Mouse (Mus musculus): ENCODE measurements around the gene Adam10.

Adam10 gene

GRCm38 (mm10) chr9:70675117-70675516 lies 3.7 kb upstream of the Adam10 start:
- DNase-seq, result no peak

- no peak for DNase-seq
Observed at GRCm38 (mm10) chr9:70675961-70676360, 2.8 kb upstream of the Adam10 start.

DNA sequence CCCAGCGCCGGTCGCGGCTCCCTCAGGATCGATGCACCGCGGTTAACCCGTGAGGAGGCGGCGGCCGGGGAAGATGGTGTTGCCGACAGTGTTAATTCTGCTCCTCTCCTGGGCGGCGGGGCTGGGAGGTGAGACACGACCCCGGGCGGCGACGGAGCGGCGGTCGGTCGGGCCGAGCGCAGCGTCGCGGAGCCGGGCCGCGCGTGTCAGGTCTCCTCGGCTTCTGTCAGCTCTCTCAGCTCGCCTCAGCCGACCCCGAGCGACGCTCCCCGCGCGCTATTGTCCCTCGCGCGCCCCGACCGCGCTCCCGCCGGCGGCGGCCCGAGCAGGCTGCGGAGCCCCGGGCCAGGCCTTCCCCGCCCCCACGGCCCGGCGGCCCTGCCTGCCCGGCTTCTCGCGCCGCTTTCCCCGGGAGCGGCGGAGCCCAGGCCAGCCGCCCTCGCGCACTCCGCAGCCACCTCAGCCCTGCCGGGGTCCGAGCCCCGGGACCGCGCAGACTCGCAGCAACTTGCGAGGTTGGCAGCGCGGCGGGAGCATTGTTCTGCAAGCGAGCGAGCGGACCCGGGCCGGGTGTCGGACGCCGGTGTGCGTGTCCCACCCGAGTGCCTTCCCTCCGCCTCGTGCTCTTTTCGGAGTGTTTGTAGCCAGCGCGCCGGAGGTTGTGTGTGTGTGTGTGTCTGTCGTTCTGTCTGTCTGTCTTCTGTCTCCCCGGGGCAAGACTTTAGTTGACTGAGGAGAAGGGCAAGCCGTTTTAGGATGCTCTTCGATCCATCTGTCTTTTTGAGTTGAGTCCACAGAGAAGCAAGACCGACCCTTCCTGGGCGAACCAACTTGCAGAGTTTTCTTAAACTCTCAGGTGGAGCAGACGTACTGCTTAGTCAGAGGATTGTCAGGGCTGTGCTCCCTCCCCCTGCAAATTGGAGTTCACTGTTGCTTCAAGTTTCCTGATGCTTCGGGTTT lies 615 bp downstream of the Adam10 start:
- DNase-seq, result peak; percentile 51

DNA sequence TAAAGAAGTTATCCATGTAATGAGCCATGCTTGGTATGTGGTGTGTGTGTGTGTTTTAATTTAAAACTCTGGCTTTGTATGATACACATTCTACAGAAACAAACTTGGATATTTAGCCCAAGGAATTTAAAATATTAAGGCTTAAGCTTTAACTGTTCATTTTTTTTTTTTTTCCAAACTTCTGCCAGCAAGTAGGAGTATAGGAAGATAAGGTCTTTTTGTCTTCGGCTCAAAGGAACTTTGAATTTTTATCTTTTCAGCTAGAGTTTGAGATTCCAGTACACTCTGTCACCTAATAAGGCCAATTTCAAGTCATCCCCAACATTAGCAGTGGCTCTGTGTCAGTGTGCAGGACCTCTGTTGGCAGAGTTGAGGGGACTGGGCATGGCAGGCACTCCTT lies 3.4 kb downstream of the Adam10 start:
- no peak for DNase-seq

GRCm38 (mm10) chr9:70688301-70688968 lies 9.6 kb downstream of the Adam10 start:
- no peak for DNase-seq

DNA sequence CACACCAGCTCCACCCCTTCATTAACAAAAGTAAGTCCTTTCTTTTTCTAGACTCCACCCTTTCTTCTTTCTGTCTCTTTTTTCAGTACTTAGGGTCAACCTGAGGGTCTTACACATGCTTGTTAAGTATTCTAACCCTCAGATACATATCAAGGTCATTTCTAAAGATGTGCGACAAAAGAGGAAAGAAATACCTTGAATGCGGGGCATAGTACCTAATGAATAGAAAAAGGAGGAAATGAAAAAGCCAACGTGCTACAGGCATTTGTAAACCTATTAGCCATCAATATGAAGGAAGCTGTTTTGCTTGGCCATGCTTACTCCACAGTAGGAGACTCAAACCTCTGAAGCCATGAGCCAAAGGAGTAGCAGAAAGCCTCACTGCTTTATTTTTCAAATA lies 11.1 kb downstream of the Adam10 start:
- no peak for DNase-seq

DNA sequence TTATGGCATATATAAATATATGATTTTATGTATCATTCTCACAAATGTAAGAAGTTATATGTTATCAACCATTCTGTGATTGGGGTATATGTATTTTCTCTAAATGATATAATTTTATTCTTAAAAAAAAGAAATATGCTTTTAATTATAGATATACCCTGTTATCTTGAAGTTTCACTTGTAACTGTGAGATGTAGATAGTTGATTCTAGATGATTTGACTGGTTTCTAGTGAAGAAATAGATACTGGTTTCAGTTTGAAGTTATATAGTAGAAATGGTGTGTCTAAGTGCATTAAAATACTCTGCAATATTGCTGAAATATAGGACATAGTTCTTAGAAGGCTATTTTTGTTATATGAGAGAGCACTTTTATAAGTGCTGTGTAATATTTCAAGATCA lies 11.8 kb downstream of the Adam10 start:
- no peak for DNase-seq

DNA sequence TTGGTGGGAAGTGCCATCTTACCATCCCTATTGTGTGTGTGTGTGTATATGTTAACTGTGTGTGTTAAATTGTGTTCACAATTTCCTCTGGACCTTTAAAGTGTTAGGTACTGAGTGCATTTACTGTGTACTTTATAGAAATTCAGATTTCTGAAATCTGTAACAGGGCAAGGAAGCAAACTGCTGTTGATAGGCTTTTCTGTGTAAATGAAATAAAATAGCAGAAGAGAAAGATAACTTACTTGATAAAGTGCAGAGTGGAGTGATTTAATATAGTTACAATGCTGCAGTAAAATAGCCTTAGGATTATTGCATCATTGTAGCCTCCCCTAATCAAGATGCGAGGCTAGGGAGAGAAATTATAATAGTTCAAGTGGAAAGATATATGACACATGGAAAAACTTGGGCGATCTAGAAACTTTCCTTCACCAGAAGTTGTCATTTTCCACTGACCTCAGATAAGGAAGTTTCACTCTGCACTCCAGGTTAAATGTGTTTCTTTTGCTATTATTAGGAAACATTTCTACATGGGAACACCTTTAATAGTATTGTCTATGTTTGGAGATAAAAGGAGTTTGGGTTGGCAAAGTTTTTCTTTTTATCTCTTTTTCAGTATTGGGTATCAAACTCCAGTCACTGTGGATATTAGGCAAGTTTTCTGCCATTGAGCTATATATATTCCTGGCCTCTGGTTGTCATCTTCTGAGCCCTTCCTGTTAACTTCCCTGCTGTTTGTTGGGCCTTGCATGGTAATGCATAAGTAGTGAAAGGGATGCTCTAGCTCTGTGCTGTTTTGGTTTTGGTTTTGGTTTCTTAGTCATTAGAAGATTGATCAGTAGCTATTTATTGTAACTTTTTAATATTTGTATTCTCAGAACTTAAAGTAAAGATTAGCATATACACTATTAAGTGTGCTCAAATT lies 13.2 kb downstream of the Adam10 start:
- no peak for DNase-seq

- DNase-seq, result no peak
Observed at GRCm38 (mm10) chr9:70695723-70696122, 16.9 kb downstream of the Adam10 start.

DNA sequence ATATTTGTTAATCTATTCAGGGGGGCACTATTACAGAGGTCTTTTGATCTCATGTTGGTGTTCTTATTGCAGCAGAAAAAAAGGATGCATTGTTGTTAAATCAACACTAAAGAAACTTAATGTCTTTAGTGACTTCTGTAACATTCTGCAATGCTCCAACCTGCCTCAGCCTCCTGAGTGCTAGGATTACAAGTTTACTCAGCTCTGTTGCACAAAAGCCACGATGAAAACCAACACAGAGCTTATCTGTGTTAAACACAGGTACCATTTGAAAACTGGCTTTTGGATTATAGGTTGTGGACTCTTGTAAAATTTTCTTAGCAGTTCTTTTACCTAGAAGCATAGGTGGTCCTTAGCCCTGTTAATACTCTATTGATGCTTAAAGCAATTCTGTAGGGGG lies 19.3 kb downstream of the Adam10 start:
- no peak for DNase-seq

DNA sequence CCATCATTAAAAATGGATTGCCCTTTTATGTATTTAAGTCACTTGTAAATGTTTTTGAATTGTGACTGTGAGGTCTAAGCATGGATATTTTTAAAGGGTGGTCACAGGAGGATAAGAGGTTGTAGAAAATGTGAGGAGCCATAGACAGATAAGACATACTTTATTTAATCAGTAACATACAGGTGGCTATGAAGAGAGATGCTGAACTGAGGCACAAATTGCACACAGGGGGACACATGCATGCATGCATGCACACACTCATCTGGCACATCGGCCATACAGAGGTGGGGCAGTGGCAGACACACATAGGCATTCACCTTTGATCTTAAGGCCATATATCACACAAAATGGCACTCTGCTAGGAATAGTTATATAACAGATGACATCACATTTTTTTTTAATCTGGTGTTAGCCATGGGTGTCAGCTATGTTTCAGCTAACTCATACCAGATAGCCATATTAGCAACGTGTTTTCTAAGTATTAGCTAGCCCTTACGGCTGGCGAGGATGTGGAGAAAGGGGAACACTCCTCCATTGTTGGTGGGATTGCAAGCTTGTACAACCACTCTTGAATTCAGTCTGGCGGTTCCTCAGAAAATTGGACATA lies 24.9 kb downstream of the Adam10 start:
- DNase-seq, result no peak

GRCm38 (mm10) chr9:70706444-70706843 lies 27.6 kb downstream of the Adam10 start:
- no peak for DNase-seq

- no peak for DNase-seq
Observed at GRCm38 (mm10) chr9:70729544-70729943, 50.7 kb downstream of the Adam10 start.

DNA sequence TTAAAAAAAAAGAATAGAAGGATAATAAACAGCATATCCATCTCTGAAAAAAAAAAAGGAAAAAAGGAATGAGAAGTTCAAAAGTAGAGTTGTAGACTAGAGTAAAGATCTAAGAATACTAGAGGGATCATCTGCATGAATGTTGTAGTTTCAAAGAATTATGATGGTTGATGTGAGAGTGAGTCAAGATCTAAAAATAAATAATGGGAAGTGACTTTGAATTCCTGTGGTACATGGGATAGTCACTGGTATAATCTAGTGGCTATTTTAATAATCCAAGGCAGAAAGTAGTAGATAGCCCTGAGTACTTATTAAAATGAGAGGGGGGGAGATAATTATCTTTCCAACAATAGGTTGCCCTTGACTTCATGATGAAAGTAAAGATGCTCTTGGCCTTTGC lies 52.3 kb downstream of the Adam10 start:
- no peak for DNase-seq

DNA sequence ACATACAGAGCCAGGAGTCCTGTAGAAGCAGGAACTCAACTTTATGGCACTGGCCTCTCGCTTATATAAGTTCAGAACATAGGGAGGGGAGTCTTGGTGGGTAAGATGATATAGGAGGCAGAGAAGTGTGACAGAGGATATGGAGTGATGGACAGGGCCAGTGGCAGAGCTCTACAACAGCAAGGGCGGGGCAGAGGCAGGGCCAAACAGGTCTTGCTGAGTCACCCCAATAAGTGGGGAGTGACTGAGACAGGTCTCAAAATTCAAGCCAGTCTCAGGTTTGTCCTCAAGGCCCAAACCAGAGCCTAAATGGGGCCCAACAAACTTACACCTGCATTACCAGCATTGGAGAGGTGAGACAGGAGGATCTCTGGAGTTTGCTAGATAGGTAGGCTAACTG lies 54.4 kb downstream of the Adam10 start:
- no peak for DNase-seq

DNA sequence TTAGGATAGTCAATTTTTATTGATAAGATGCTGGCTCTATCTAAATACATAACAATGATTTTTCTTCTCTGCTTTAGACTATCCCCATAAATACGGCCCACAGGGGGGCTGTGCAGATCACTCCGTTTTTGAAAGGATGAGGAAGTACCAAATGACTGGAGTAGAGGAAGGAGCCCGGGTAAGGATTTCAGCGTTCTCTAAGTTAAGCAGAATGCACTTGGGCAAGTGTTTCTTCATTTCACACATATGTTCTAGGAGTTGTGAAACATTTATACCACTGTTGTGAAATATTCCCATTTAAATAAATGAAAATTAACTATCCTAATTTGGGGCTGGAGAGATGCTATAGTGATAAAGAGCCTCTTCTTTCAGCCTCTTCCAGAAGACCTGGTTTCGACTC lies 61.2 kb downstream of the Adam10 start:
- DNase-seq, result no peak

- DNase-seq, result no peak
Observed at GRCm38 (mm10) chr9:70751504-70752222, 72.9 kb downstream of the Adam10 start.

- no peak for DNase-seq
Observed at GRCm38 (mm10) chr9:70760974-70761373, 82.2 kb downstream of the Adam10 start.

DNA sequence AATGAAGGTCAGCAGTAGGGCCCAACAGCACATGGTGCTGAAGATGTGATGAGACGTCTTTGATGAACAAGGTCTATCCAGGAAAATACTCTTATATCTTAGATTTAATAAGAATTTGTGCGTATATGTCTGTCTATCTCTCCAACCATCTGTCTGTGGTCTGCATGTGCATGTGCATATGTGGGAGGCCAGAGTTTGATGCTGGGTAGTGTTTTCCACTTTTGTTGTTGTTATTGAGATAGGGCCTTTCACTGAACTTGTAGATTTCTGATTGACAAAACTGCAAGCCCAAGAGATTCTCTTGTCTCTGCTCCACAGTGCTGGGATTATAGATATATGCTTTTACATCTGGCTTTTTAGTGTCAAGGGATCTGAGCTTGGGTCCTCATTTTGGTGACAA lies 96.7 kb downstream of the Adam10 start:
- no peak for DNase-seq

DNA sequence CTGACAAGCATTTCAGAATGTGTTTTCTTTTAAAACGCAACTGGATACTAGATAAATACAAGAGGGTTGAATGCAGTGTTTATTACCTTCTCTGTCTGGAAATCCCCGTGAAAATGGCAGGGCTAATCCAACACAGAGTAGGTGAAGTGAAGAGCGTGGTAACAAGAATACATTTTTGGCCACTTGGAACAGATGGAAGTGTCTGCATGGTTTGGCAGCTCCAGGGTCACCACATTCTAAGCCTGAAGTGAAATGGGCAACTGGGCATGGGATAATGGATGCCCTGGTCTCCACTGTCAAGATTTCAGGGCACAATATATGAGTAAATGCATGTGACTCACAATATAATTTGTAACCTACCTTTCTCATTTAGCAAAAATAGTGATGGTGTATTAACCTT lies 103.4 kb downstream of the Adam10 start:
- no peak for DNase-seq

DNA sequence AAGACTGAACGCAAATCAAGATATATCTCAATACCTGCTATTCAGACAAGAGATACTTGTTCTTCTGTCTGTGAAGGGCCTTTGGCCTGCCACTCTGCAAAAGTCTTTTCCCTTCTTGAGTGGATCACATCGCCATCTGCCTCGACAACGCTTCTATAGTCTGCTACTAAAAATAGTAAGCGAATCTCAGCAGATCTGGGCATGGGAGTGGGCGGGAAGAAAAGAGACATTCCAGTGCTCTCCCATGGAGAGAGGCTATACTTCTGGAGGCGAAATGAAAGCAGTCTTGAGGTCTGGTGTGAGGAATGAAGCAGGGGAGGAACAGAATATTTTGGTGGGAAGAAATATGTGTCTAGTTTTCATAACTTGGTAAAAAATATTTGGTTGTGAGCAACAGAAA lies 109.9 kb downstream of the Adam10 start:
- DNase-seq, result no peak

DNA sequence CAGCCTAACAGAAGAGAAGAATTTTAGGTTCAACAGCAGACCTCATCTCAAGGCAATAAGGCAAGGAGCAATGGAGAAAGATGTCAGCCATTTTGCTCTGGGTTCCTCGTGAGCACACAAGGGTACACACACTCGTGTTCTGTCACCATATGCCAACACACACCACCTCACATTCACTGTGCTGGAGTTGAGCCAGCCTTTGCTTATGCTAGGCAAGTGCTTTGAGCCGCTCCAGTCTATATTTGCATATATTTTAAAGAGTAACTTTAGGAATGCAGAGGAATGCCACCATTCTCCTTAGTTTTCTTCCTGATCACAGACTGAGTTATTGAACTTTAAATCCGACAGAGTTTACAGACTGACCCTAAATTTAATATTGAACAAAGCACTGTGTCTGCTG lies 111.8 kb downstream of the Adam10 start:
- no peak for DNase-seq
